Mouse (Mus musculus) liver, adult 2 months (tissue): ENCODE data around the gene Sim1. TPM values are rescaled to one million over a fixed set of nuclear protein-coding genes. Genes with fewer than 3 reads are reported as not detected.

Experiments
- DNase-seq: peaks from one replicate; pipeline ENCODE4 v3.0.0-alpha.2; 2011; ENCODE audit warnings: low read depth, low spot score; ENCODE audit errors: extremely low read depth
- H3K27ac ChIP-seq: fragments of 200-500 bp; replicated peaks from 2 replicates; pipeline ENCODE4 v1.5.1; 2012; ENCODE audit warnings: low read depth, mild to moderate bottlenecking, control low read depth, inconsistent platforms, low read length; ENCODE audit not compliant: insufficient read depth
- H3K27me3 ChIP-seq: fragments of 200-500 bp; 2 replicates; pipeline ENCODE4 v1.6.1; 2012; ENCODE audit warnings: mild to moderate bottlenecking, moderate library complexity, low read length, inconsistent platforms; ENCODE audit not compliant: control insufficient read depth, insufficient read depth
- H3K36me3 ChIP-seq: fragments of 200-500 bp; 2 replicates; pipeline ENCODE4 v1.6.1; 2012; ENCODE audit warnings: low read length, inconsistent platforms; ENCODE audit not compliant: control insufficient read depth, insufficient read depth
- H3K4me1 ChIP-seq: fragments of 200-500 bp; 2 replicates; pipeline ENCODE4 v1.6.1; 2011; ENCODE audit warnings: low read length; ENCODE audit not compliant: control insufficient read depth, insufficient read depth
- H3K4me3 ChIP-seq: fragments of 200-500 bp; 2 replicates; pipeline ENCODE4 v1.5.1; 2011; ENCODE audit warnings: low read depth, mild to moderate bottlenecking, control low read depth, low read length, moderate library complexity; ENCODE audit not compliant: insufficient read depth
- H3K79me2 ChIP-seq: fragments of 200-500 bp; 2 replicates; pipeline ENCODE4 v1.6.1; 2012; ENCODE audit warnings: inconsistent platforms, mild to moderate bottlenecking, low read length, moderate library complexity; ENCODE audit not compliant: control insufficient read depth, insufficient read depth
- H3K9ac ChIP-seq: fragments of 200-500 bp; 2 replicates; pipeline ENCODE4 v1.6.1; 2012; ENCODE audit warnings: low read depth, mild to moderate bottlenecking, control low read depth, inconsistent platforms, low read length
- CTCF ChIP-seq: fragments of 200-500 bp; IDR thresholded peaks from 2 replicates; pipeline ENCODE4 v1.5.1; 2011; ENCODE audit warnings: low read depth, low read length, control low read depth
- POLR2A ChIP-seq: fragments of 200-500 bp; IDR thresholded peaks from 2 replicates; pipeline ENCODE4 v1.6.1; 2011; ENCODE audit warnings: low read length, control low read depth; ENCODE audit not compliant: insufficient read depth; ENCODE audit errors: extremely low read depth
- WGBS: fragments of 180-500 bp; shearing (Covaris S2); methylation state at CpG from one replicate; pipeline ENCODE4 v1.1.7; 2018; 5-methylcytosine and 5-hydroxymethylcytosine counted together
- polyA plus RNA-seq: library from polyadenylated mRNA; depleted of rRNA; stranded (reverse); fragments of >200 nt; gene quantifications from 2 replicates; pipeline ENCODE4 v1.2.3, GENCODE M21; 2012
- total RNA-seq: library from RNA; depleted of rRNA; stranded (reverse); fragments of >200 nt; gene quantifications from 2 replicates; pipeline ENCODE4 v1.2.3, GENCODE M21; 2014

The Sim1 gene
- total and polyA plus RNA-seq, 2 experiments, result not detected

DNA sequence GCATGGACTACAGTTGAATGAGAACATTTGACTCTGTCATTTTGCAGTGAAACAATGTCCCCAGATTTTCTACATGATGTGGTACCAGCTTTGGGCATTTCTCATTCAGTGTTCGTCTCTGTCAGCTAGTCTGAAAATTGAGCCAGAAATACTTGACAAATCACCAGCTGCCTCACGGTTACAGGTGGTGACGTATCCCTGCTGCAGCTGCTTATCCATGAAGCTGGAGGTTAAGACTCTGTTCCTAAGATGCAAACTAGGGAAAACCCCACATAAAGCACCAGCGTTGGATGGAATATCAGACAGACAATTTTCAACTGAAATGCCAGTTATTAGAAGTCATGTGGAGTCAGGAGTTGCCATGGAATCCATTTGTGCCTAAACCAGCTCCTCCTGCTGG is 8.2 kb upstream of the Sim1 start:
- no peak overlapping the region for H3K9ac ChIP-seq
- H3K4me3 ChIP-seq, result no peak overlapping the region
- 73% methylated on average over 4 of the region's 4 CpGs for WGBS
- no peaks in the 10 kb centered on the region for H3K4me1 ChIP-seq
- no peaks in the 10 kb centered on the region for H3K36me3 ChIP-seq
- no peak for TF ChIP-seq CTCF
- TF ChIP-seq POLR2A, result no peak
- H3K79me2 ChIP-seq, result no peaks in the 10 kb centered on the region
- no peak for DNase-seq
- H3K27ac ChIP-seq, result no peak overlapping the region
- peaks cover 6% of the 10 kb centered on the region; the same call in 1 of the 2 replicates for H3K27me3 ChIP-seq

DNA sequence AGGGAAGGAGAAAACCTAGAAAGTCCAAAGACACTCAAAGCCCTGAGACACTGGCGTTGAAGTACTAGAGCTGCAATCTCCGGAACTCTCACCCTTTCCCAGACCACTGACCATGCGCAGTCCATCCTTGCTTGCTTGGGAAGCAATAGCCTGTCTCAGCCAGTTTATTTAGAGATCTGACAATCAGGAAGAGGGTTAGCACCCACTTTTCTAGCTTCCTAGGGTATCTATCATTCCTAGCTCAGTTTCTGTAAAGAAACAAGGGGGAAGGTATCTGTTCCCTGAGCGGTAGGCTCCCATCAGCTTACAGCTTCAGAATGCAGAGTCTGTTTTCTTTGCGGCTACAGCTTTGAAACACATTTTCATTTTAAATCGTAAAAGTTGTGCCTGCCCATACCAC is 3.9 kb upstream of the Sim1 start:
- Histone ChIP-seq H3K27ac (no peak overlapping the region), H3K4me1 (no peaks in the 10 kb centered on the region; the same call in none of the 2 replicates), H3K9ac (no peak overlapping the region), H3K79me2 (no peaks in the 10 kb centered on the region), H3K4me3 (no peak overlapping the region), H3K27me3 (peaks cover 32% of the 10 kb centered on the region), H3K36me3 (no peaks in the 10 kb centered on the region)
- WGBS, result 18% methylated on average over 6 of the region's 6 CpGs
- DNase-seq, result no peak
- TF ChIP-seq POLR2A (no peak), CTCF (no peak)

DNA sequence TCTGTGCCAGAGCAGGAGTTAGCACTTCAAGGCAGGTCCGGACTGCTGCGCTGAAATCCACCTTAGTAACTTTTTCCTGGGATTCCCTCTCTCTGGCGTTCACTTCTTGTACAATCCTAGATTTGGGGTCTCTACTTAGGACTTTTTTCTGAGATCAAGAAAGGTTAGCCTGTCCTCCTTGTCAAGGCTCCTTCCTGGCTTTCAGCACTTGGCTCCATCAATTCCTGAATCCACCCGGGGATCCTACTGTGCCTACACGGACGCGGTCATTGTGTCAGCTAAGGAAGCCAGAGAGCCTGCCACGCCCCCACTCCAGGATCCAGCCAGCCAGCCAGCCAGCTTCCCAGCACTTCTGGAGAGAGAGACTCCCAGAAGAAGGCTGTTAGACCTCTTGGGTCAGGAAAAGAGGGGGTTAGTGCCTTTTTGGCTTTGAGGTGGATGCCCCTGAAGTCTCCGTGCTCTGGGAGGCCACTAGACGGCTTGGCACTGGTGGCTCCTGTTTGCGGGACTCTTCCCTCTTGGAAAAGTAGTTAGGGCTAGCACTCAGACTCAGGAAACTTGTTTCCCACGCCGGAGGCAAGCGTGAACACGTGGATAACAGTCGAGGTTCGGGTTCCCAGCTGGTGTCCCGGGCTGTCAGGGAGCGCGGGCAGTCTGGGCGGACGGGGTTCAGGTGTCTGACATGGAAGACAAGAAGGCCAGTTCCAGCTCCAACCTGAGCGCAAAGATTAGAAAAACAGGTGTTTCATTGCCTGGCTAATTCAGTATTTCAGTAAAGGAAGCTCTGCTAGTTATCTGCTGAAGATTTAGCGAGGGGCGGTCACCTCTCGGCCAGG is 2.5 kb upstream of the Sim1 start:
- H3K79me2 ChIP-seq, result no peaks in the 10 kb centered on the region
- H3K9ac ChIP-seq, result no peak overlapping the region
- no peaks in the 10 kb centered on the region; the same call in none of the 2 replicates for H3K4me1 ChIP-seq
- no peak for TF ChIP-seq POLR2A
- no peak for TF ChIP-seq CTCF
- H3K4me3 ChIP-seq, result no peak overlapping the region
- no peak overlapping the region for H3K27ac ChIP-seq
- peaks cover 33% of the 10 kb centered on the region for H3K27me3 ChIP-seq
- no peaks in the 10 kb centered on the region for H3K36me3 ChIP-seq
- WGBS, result 4% methylated on average over 26 of the region's 26 CpGs
- no peak for DNase-seq

DNA sequence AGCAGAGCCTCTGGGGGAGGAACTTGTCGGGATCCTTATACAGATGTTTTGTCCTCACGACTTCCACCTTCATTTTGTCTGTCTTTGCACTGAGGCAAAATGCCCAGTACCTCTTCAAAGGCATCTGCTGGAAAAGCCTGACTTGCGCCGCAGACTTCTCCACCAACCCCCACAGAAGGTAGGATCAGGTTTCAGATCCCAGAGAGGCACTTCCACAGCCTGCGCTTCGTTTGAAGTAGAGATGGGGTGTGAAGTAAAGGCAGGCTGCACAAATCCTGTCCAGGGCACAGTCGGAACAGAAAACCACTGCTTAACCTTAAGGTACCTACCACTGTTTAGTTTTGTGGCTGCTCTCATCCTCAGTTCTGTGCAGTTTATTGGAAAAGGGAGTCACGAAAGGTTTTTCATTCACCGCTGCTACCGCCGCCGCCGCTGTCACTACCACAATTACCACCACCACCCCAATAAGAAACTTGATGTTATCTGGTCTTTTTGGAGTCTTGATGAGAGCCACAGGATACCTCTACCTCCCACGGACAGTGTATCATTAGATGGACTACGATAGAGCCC is 1.7 kb upstream of the Sim1 start:
- TF ChIP-seq CTCF, result no peak
- no peak for TF ChIP-seq POLR2A
- H3K79me2 ChIP-seq, result no peaks in the 10 kb centered on the region
- H3K36me3 ChIP-seq, result no peaks in the 10 kb centered on the region
- H3K4me1 ChIP-seq, result no peaks in the 10 kb centered on the region; the same call in none of the 2 replicates
- no peak overlapping the region for H3K4me3 ChIP-seq
- no peak for DNase-seq
- peaks cover 36% of the 10 kb centered on the region for H3K27me3 ChIP-seq
- H3K27ac ChIP-seq, result no peak overlapping the region
- 4% methylated on average over 15 of the region's 15 CpGs for WGBS
- H3K9ac ChIP-seq, result no peak overlapping the region

DNA sequence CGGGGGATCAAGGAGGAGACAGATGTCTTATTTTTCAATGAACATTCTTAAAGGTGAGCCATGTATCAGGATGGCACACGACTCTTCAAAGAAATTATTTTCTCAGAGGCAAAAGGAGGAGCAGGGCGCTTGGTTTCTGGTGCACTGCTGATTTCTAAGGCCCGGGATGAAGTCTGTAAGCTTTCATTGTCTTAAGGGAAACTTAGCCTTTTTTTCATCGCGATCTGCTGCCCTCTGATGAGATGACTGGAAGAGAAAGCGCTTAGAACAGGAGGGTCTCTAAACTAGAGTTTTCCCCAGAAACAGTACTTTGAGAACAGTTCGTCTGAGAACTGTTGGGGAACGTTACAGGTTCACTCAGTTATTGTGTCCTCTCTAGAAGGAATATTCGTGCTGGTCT is 1.0 kb upstream of the Sim1 start:
- WGBS, result 8% methylated on average over 10 of the region's 10 CpGs
- H3K4me1 ChIP-seq, result no peaks in the 10 kb centered on the region; the same call in none of the 2 replicates
- TF ChIP-seq POLR2A (no peak), CTCF (no peak)
- no peaks in the 10 kb centered on the region for H3K79me2 ChIP-seq
- H3K9ac ChIP-seq, result no peak overlapping the region
- no peak overlapping the region for H3K27ac ChIP-seq
- no peaks in the 10 kb centered on the region for H3K36me3 ChIP-seq
- no peak for DNase-seq
- no peak overlapping the region for H3K4me3 ChIP-seq
- H3K27me3 ChIP-seq, result peaks cover 38% of the 10 kb centered on the region
